Mouse (Mus musculus) neural tube, embryonic 14.5 days (tissue): ENCODE data around the gene Erf. TPM values are rescaled to one million over a fixed set of nuclear protein-coding genes. Genes with fewer than 3 reads are reported as not detected.

Experiments
- ATAC-seq: fragments of 200-750 bp; cut with Nextera tagmentation; 2 replicates; pipeline ENCODE4 v1.8.0; 2017; ENCODE audit warnings: low read depth, mild to moderate bottlenecking, moderate TSS enrichment, moderate library complexity
- H3K27ac ChIP-seq: fragments of 300-500 bp; sonication (generic); 2 replicates; pipeline ENCODE4 v1.5.1; 2014; ENCODE audit warnings: low read depth, mild to moderate bottlenecking, control low read depth, low read length, moderate library complexity, mixed read lengths
- H3K27me3 ChIP-seq: fragments of 300-500 bp; sonication (generic); 2 replicates; pipeline ENCODE4 v1.6.1; 2014; ENCODE audit warnings: low read length; ENCODE audit not compliant: control insufficient read depth, insufficient read depth
- H3K36me3 ChIP-seq: fragments of 300-500 bp; sonication (generic); 2 replicates; pipeline ENCODE4 v1.6.1; 2014; ENCODE audit warnings: low read length, mixed read lengths; ENCODE audit not compliant: control insufficient read depth, insufficient read depth
- H3K4me1 ChIP-seq: fragments of 300-500 bp; sonication (generic); 2 replicates; pipeline ENCODE4 v1.6.1; 2014; ENCODE audit warnings: low read length; ENCODE audit not compliant: control insufficient read depth, insufficient read depth
- H3K4me2 ChIP-seq: fragments of 300-500 bp; sonication (generic); 2 replicates; pipeline ENCODE4 v1.6.1; 2014; ENCODE audit warnings: mild to moderate bottlenecking, low read depth, low read length, control low read depth
- H3K4me3 ChIP-seq: fragments of 300-500 bp; sonication (generic); 2 replicates; pipeline ENCODE4 v1.5.1; 2014; ENCODE audit warnings: low read depth, low read length, control low read depth, mixed read lengths
- H3K9ac ChIP-seq: fragments of 300-500 bp; sonication (generic); replicated peaks from 2 replicates; pipeline ENCODE4 v1.6.1; 2014; ENCODE audit warnings: low read depth, mild to moderate bottlenecking, control low read depth, low read length, mixed read lengths
- H3K9me3 ChIP-seq: fragments of 300-500 bp; sonication (generic); 2 replicates; pipeline ENCODE4 v1.6.1; 2016; ENCODE audit warnings: low read length; ENCODE audit not compliant: control insufficient read depth
- WGBS: fragments of 180-500 bp; shearing (Covaris S2); extraction: QIAGEN DNeasy Blood & Tissue Kit; methylation state at CpG from one replicate; pipeline ENCODE4 v1.1.7; 2014; 5-methylcytosine and 5-hydroxymethylcytosine counted together
- polyA plus RNA-seq: library from polyadenylated mRNA; unstranded; fragments of >200 nt; fragmentation: Nextera tagmentation; extraction: Ambion mirVana; gene quantifications from 2 replicates; pipeline ENCODE4 v1.2.1, GENCODE M21; 2014

Erf gene
- polyA plus RNA-seq, 1 experiment from 2014 or later: 4.5 TPM

DNA sequence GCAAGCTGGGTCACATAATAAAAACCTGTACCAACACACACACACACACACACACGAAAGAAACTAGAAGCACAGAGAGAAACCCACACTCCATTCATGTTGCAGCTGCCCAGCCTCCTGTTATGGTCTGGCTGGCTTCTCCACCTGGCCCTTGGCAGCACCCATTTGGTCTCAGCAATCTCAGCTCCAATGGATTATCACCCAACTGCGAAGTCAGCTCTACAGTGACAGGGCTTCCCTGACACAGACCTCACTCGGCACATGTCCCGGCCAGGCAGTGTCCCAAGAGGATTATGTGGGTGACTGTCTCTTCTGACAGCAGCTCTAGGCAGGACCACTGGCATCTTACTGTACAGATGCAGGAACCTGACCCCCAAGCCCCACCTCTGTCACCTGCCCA lies 40.1 kb downstream of the Erf start:
- 87% methylated on average over 4 of the region's 4 CpGs for WGBS
- H3K4me3 ChIP-seq: no peak overlapping the region
- H3K36me3 ChIP-seq: peaks cover 23% of the 10 kb centered on the region
- no peak overlapping the region for H3K9ac ChIP-seq
- ATAC-seq: no peak
- H3K9me3 ChIP-seq: no peaks in the 10 kb centered on the region
- H3K4me1 ChIP-seq: no peaks in the 10 kb centered on the region
- no peaks in the 10 kb centered on the region for H3K27me3 ChIP-seq
- H3K4me2 ChIP-seq: no peak overlapping the region
- H3K27ac ChIP-seq: no peak overlapping the region

DNA sequence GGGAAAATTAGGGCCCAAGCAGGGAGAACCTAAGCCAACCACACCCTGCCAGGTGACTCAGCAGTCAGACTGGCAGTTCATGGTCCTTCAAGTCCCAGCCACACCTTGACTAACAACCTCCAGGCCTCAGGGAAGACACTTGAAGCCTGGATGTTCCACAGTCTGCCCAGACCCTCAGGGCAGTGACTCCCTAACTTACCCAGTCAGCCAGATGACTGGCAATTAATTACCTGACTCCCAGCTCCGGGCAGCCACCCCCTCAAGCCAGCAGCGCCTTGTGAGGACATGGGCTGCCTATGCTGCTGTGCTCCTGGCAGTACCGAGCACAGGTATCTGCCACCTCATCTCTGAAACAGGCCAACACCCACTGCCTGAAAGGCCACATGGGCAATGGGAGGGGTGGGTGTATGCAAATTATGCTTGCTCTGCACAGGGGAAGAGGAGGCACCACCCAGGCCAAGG lies 41.4 kb downstream of the Erf start:
- no peak overlapping the region for H3K27ac ChIP-seq
- 83% methylated on average over 3 of the region's 3 CpGs for WGBS
- H3K36me3 ChIP-seq: peaks cover 20% of the 10 kb centered on the region
- ATAC-seq: no peak
- no peaks in the 10 kb centered on the region for H3K9me3 ChIP-seq
- H3K4me1 ChIP-seq: no peaks in the 10 kb centered on the region
- no peak overlapping the region for H3K9ac ChIP-seq
- H3K4me2 ChIP-seq: no peak overlapping the region
- no peaks in the 10 kb centered on the region for H3K27me3 ChIP-seq
- H3K4me3 ChIP-seq: no peak overlapping the region

DNA sequence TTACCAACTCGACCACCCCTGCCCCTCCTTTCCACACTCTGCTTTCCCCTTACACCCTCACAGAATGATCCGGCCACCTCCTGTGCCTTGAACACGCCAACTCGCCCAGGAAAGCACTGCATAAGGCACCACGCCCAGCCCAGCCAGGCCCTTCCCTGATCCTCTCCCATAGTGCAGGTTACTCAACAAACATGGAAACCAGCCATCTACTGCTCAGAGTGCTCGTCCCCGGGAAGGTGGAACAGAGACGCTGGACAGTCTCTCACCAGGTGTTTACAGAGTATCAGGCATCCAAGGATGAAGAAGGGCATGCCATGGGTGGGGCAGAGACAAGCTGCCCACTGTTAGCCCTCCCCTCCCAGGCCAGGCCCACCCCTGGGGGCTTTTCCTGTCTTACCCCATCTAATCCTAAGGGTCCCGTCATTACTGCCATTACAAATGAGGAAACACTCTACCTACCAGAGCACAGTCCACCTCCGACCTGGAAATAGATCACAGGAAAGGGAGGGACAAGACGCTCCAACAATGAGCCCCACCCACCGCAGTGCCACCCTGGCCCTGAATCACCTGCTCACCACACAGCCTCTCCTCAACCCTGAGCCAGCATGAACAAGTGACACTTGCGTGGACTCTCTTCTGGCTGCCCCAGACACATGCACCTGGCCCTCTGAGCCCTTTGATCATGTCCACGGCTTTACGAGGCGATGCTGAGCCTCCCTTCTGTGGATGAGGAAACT lies 44.3 kb downstream of the Erf start:
- H3K36me3 ChIP-seq: peaks cover 36% of the 10 kb centered on the region
- no peaks in the 10 kb centered on the region for H3K4me1 ChIP-seq

DNA sequence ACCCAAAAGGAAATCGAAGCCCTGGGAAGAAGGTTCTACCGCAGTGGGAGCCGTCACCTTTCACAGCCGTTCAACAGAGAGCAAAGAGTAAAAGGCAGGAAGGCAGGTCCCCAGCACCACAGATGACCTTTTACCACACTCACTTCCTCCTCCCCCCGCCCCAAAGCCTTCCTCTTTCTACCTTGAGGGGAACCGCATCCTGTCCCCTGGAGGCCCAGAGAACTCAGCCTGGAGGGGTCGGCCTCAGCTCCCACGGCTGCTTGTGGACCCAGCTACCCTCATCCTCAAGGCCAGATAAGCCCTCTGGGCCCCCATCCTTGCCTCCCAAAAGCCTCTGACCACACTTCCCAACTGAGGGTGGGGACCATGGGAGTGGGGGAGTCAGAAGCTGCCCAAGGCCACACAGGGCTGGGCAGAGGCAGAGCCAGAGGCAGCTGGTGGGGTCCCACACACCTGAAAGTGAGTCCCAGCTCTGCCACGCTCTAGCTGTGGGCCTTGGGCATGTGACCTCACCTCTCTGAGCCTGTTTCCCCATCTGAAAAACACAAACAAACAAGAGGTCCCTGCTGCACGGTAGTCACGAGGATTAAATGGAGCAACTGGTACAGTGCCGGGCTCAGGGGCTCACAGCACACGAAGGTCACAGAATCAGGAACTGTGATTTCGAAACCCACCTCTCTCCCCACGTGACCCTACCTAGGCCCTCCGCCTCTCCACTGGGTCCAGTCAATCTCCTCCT lies 45.0 kb downstream of the Erf start:
- Histone ChIP-seq H3K36me3 (peaks cover 36% of the 10 kb centered on the region), H3K27ac (no peak overlapping the region), H3K4me2 (no peak overlapping the region), H3K4me3 (no peak overlapping the region), H3K27me3 (no peaks in the 10 kb centered on the region), H3K9me3 (no peaks in the 10 kb centered on the region), H3K4me1 (no peaks in the 10 kb centered on the region), H3K9ac (no peak overlapping the region)
- ATAC-seq: no peak
- 83% methylated on average over 16 of the region's 16 CpGs for WGBS

More for the DNA sequence above, 44.3 kb downstream of the Erf start:
- no peaks in the 10 kb centered on the region for H3K9me3 ChIP-seq
- no peak overlapping the region for H3K27ac ChIP-seq
- no peak overlapping the region for H3K4me2 ChIP-seq
- no peak for ATAC-seq
- H3K4me3 ChIP-seq: no peak overlapping the region
- H3K27me3 ChIP-seq: no peaks in the 10 kb centered on the region
- no peak overlapping the region for H3K9ac ChIP-seq
- WGBS: 92% methylated on average over 16 of the region's 16 CpGs

DNA sequence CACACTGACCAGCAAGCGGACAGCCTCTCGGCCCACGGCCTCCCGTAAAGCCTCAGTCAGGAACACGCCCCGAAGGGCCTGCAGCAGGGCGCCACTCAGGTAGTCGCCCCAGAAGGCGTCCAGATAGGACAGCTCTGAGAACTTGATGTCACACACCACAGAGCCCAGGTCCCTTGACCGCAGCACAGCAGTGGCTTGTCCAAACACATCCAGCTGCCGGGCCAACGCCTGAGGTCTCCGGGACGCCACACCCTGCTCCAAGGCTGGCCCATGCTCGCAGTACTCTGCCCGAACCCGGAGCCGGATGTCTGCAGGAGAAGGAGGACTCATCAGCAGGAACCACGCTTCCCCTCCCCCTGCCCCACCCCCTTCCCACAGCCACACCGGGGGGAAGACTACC lies 46.9 kb downstream of the Erf start:
- no peaks in the 10 kb centered on the region for H3K9me3 ChIP-seq
- no peak for ATAC-seq
- H3K9ac ChIP-seq: no peak overlapping the region
- H3K4me1 ChIP-seq: no peaks in the 10 kb centered on the region
- H3K27ac ChIP-seq: no peak overlapping the region
- H3K36me3 ChIP-seq: peaks cover 22% of the 10 kb centered on the region
- H3K27me3 ChIP-seq: no peaks in the 10 kb centered on the region
- no peak overlapping the region for H3K4me2 ChIP-seq
- H3K4me3 ChIP-seq: no peak overlapping the region
- WGBS: 90% methylated on average over 20 of the region's 20 CpGs

DNA sequence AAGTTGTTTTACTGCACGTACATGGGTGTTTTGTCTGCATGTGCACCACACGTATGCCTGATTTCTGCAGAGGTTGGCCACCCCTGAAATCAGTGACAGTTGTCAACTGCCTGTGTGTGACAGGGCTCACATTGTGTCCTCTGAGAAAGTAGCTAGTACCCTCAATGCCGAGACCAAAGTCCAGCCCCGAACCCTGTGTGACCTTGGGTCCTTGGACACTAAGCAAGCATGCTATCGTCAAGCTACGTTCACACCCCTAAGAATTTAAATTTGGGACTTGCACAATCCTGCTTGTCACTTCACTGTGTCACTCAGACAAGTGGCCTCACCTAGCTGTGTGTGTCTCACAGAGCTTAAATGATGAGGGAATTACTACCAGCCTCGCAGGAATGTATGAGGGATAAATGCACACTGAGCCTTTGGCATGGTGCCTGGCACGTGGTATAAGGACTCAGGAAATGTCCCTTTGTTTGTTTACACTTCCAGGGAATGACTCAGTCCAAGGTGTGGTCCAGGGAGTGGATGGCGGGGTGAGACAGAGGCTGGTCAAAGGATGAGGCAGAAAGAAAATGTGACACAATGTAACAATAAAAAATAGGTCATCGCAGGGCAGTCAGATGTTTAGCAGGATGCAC lies 53.1 kb downstream of the Erf start:
- Histone ChIP-seq H3K27ac (no peak overlapping the region), H3K36me3 (peaks cover 3% of the 10 kb centered on the region; the same call in 1 of the 2 replicates), H3K27me3 (no peaks in the 10 kb centered on the region), H3K4me1 (no peaks in the 10 kb centered on the region), H3K4me3 (no peak overlapping the region), H3K4me2 (no peak overlapping the region), H3K9me3 (no peaks in the 10 kb centered on the region), H3K9ac (no peak overlapping the region)
- no peak for ATAC-seq
- 68% methylated on average over 10 of the region's 10 CpGs for WGBS

DNA sequence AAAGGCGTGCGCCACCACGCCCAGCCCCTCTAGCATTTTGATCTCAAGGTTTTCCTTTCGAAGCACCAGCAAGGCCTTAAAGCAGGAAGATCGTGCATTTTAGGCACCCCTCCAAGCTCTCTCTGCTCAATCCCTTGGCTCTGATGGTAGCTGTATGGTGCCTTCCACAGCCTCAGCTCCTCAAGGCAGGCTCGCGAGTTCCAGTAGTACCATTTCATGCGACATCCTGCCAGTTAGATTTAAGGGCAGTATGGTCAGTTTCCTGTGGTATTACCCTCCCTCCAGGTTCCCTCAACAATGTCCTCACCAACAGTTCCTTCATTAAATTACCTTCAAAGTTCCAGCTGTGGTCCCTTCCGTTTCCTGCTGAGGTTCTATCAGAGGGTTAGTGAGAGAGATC lies 54.5 kb downstream of the Erf start:
- H3K36me3 ChIP-seq: no peaks in the 10 kb centered on the region
- H3K4me1 ChIP-seq: no peaks in the 10 kb centered on the region
- no peak overlapping the region for H3K4me2 ChIP-seq
- no peaks in the 10 kb centered on the region for H3K27me3 ChIP-seq
- H3K27ac ChIP-seq: no peak overlapping the region
- ATAC-seq: no peak
- no peak overlapping the region for H3K4me3 ChIP-seq
- WGBS: 89% methylated on average over 9 of the region's 9 CpGs
- H3K9ac ChIP-seq: no peak overlapping the region
- H3K9me3 ChIP-seq: no peaks in the 10 kb centered on the region

DNA sequence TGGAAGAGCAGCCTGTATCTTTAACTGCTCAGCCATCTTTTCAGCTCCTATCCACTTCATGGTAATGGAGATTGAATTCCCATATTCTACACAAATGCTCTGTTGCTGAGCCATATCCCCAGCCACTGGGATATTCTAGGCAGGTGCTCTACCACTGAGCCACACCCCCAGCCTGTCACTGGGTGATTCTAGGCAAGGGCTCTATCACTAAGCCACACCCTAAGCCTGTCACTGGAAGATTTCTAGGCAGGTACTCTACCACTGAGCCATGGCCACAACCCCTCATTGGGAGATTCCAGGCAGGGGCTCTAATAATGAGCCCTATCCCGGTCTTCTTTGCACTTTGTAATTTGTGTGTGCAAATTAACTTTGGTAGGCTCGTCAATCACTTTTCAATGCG lies 55.4 kb downstream of the Erf start:
- H3K27ac ChIP-seq: no peak overlapping the region
- no peak overlapping the region for H3K4me2 ChIP-seq
- no peaks in the 10 kb centered on the region for H3K9me3 ChIP-seq
- no peak for ATAC-seq
- 79% methylated on average over 3 of the region's 3 CpGs for WGBS
- H3K36me3 ChIP-seq: no peaks in the 10 kb centered on the region
- H3K4me1 ChIP-seq: no peaks in the 10 kb centered on the region
- H3K4me3 ChIP-seq: no peak overlapping the region
- H3K9ac ChIP-seq: no peak overlapping the region
- H3K27me3 ChIP-seq: no peaks in the 10 kb centered on the region
